Mouse (Mus musculus): ENCODE results near the gene Rbfox1. TPM values are rescaled to one million over a fixed set of nuclear protein-coding genes. Genes with fewer than 3 reads are reported as not detected.

The Rbfox1 gene
- polyA plus RNA-seq, 1 experiment: 0.21 TPM

DNA sequence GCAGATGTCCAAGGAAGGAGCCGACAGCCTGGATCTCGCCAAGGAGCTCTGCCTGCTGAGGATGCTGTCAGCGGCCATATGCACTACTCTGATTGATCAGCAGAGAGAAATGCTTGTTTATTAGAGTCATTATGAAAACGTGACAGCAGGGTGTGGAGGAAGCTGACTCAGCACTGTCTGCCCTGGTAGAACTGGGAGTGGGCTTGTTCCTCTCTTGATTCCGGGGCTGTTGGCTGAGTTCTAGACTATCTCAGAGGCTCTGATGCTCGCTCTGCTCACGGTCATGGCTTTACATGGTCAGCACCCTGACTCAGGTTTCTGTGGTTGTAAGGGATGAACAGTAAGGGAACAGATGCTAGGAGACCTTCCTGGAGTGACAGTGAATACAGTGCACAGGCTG lies 10.4 kb downstream of the Rbfox1 start:
- H3K36me3 ChIP-seq (replicated peaks; ENCODE audit: low read length): no peaks in the 10 kb centered on the region
- no peaks in the 10 kb centered on the region for H3K9me3 ChIP-seq
- TF ChIP-seq GATA1 (IDR thresholded peaks at IDR 0.05; ENCODE audit: borderline replicate concordance, low read length): no peak
- no peak for TF ChIP-seq FLI1 (IDR thresholded peaks at IDR 0.05; ENCODE audit: low read length)
- no peak overlapping the region for H3K4me3 ChIP-seq (replicated peaks)
- no peaks in the 10 kb centered on the region for H3K27me3 ChIP-seq (replicated peaks)
- no peaks in the 10 kb centered on the region for H3K4me1 ChIP-seq

DNA sequence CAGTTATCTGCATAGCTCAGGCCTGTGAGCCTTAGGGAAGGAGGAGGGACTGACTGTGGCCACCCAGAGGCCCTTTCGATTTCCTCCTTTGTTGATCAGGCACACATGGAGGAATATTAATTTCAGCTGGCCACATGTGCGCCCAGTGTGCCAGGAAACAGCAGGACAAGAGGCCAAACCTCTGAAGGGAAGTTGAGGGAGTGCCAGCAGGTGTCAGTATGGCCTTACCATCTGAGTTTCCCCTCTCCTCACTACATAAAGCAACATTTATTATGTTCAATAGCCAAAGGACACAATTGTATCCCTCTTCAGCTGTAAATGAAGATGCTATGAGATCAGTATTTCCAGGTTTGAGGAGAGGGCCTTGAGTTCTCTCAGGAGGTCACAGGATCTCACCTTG lies 13.2 kb downstream of the Rbfox1 start:
- TF ChIP-seq GATA1 (IDR thresholded peaks at IDR 0.05; ENCODE audit: borderline replicate concordance, low read length) (no peak), FLI1 (IDR thresholded peaks at IDR 0.05; ENCODE audit: low read length) (no peak)
- Histone ChIP-seq H3K36me3 (replicated peaks; ENCODE audit: low read length) (no peaks in the 10 kb centered on the region), H3K4me3 (replicated peaks) (no peak overlapping the region), H3K9me3 (no peaks in the 10 kb centered on the region), H3K27me3 (replicated peaks) (no peaks in the 10 kb centered on the region), H3K4me1 (no peaks in the 10 kb centered on the region)

GRCm38 (mm10) chr16:5910742-5911141 lies 25.6 kb downstream of the Rbfox1 start:
- H3K4me3 ChIP-seq (replicated peaks): no peak overlapping the region
- H3K27me3 ChIP-seq (replicated peaks): peaks cover 2% of the 10 kb centered on the region
- H3K36me3 ChIP-seq (replicated peaks; ENCODE audit: low read length): no peaks in the 10 kb centered on the region
- no peak for TF ChIP-seq GATA1 (IDR thresholded peaks at IDR 0.05; ENCODE audit: borderline replicate concordance, low read length)
- H3K4me1 ChIP-seq: 0 out of 2 replicates have a peak, but pooled peaks cover 3% of the 10 kb centered on the region
- no peaks in the 10 kb centered on the region for H3K9me3 ChIP-seq

DNA sequence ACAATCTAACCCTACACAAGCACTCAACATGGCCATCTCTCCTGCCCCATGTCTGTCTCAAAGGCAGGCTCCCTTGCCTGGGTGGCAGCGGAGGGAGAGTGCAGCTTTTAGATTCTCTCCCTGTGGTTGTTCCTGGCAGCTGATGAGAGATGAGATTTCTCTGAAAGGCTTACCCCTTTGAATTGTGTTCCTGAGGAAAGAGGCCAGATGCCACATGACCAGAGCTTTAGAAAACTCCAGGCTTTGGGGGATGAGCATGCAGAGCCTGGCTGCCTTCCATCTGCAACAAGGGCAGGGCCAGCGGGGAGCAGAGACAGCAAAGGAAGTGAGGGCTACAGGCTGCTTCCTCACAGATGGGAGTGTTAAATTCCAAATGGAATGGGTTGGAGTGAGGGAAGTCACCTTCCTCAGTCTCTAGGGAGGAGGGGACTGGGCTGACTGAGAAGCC lies 26.7 kb downstream of the Rbfox1 start:
- Histone ChIP-seq H3K4me3 (replicated peaks) (no peak overlapping the region), H3K9me3 (no peaks in the 10 kb centered on the region), H3K36me3 (replicated peaks; ENCODE audit: low read length) (no peaks in the 10 kb centered on the region), H3K4me1 (0 out of 2 replicates have a peak, but pooled peaks cover 3% of the 10 kb centered on the region), H3K27me3 (replicated peaks) (peaks cover 2% of the 10 kb centered on the region)
- no peak for TF ChIP-seq GATA1 (IDR thresholded peaks at IDR 0.05; ENCODE audit: borderline replicate concordance, low read length)
- TF ChIP-seq FLI1 (IDR thresholded peaks at IDR 0.05; ENCODE audit: low read length): no peak

DNA sequence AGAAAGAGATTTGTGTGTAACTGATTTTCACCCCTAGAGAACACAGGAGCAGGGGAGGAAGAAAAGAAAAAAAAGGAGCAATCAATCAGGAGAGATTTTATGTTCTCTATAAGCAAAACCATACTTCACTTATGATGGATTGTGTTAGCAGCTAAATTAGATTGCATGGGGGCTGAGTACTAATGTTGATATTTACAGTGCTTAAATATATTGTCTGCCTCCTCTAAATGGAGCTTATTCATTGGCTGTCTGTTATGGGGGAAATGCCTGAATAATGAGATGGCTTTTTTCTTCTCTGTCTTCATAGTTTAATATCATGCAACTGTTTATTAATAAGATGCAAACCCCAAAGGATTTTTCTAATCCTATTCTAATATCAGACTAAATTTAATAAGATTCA lies 32.8 kb downstream of the Rbfox1 start:
- no peaks in the 10 kb centered on the region for H3K4me1 ChIP-seq

GRCm38 (mm10) chr16:5926986-5927385 lies 41.8 kb downstream of the Rbfox1 start:
- no peak for TF ChIP-seq FLI1 (IDR thresholded peaks at IDR 0.05; ENCODE audit: low read length)
- TF ChIP-seq GATA1 (IDR thresholded peaks at IDR 0.05; ENCODE audit: borderline replicate concordance, low read length): no peak
- no peaks in the 10 kb centered on the region for H3K36me3 ChIP-seq (replicated peaks; ENCODE audit: low read length)
- H3K4me3 ChIP-seq (replicated peaks): no peak overlapping the region
- H3K27me3 ChIP-seq (replicated peaks): no peaks in the 10 kb centered on the region
- peaks cover 10% of the 10 kb centered on the region for H3K4me1 ChIP-seq
- H3K9me3 ChIP-seq: peaks cover 6% of the 10 kb centered on the region; the same call in 1 of the 2 replicates

More for the DNA sequence above, 32.8 kb downstream of the Rbfox1 start:
- Histone ChIP-seq H3K9me3 (no peaks in the 10 kb centered on the region), H3K4me3 (replicated peaks) (no peak overlapping the region), H3K27me3 (replicated peaks) (peaks cover 2% of the 10 kb centered on the region), H3K36me3 (replicated peaks; ENCODE audit: low read length) (no peaks in the 10 kb centered on the region)
- TF ChIP-seq GATA1 (IDR thresholded peaks at IDR 0.05; ENCODE audit: borderline replicate concordance, low read length) (no peak), FLI1 (IDR thresholded peaks at IDR 0.05; ENCODE audit: low read length) (no peak)

GRCm38 (mm10) chr16:5931680-5932079 lies 46.5 kb downstream of the Rbfox1 start:
- no peak for TF ChIP-seq FLI1 (IDR thresholded peaks at IDR 0.05; ENCODE audit: low read length)
- TF ChIP-seq GATA1 (IDR thresholded peaks at IDR 0.05; ENCODE audit: borderline replicate concordance, low read length): no peak
- Histone ChIP-seq H3K4me3 (replicated peaks) (no peak overlapping the region), H3K9me3 (peaks cover 6% of the 10 kb centered on the region; the same call in 1 of the 2 replicates), H3K4me1 (peaks cover 10% of the 10 kb centered on the region), H3K36me3 (replicated peaks; ENCODE audit: low read length) (no peaks in the 10 kb centered on the region), H3K27me3 (replicated peaks) (no peaks in the 10 kb centered on the region)

- TF ChIP-seq GATA1 (IDR thresholded peaks at IDR 0.05; ENCODE audit: borderline replicate concordance, low read length): no peak
- TF ChIP-seq FLI1 (IDR thresholded peaks at IDR 0.05; ENCODE audit: low read length): no peak
- Histone ChIP-seq H3K36me3 (replicated peaks; ENCODE audit: low read length) (no peaks in the 10 kb centered on the region), H3K27me3 (replicated peaks) (no peaks in the 10 kb centered on the region), H3K4me1 (no peaks in the 10 kb centered on the region), H3K9me3 (no peaks in the 10 kb centered on the region), H3K4me3 (replicated peaks) (no peak overlapping the region)
These were observed 54.9 kb downstream of the Rbfox1 start for GRCm38 (mm10) chr16:5940016-5940415.

- Histone ChIP-seq H3K36me3 (replicated peaks; ENCODE audit: low read length) (no peaks in the 10 kb centered on the region), H3K4me3 (replicated peaks) (no peak overlapping the region), H3K9me3 (no peaks in the 10 kb centered on the region), H3K27me3 (replicated peaks) (no peaks in the 10 kb centered on the region), H3K4me1 (no peaks in the 10 kb centered on the region)
- TF ChIP-seq GATA1 (IDR thresholded peaks at IDR 0.05; ENCODE audit: borderline replicate concordance, low read length) (no peak), FLI1 (IDR thresholded peaks at IDR 0.05; ENCODE audit: low read length) (no peak)
These were observed 60.5 kb downstream of the Rbfox1 start for GRCm38 (mm10) chr16:5945682-5946081.

DNA sequence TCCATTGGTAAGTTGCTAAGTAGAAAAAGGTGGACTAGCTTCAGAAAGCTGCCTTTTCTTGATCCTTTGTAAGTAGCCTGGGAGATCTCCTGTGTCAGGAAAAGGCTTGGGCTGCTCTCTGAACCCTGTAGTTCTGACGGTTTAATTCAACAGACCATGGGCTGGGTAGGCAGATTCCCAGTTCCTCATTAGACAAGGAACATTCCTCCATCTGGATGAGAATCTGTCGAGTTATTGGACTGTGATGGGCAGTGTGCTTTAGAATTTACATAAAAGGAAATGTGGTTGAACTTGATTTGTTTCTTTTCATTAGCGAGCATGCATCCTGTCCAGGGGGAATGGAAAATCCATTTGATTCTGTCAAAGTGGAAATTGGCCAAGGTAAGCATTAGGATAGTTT lies 68.0 kb downstream of the Rbfox1 start:
- no peaks in the 10 kb centered on the region for H3K27me3 ChIP-seq (replicated peaks)
- no peak for TF ChIP-seq GATA1 (IDR thresholded peaks at IDR 0.05; ENCODE audit: borderline replicate concordance, low read length)
- TF ChIP-seq FLI1 (IDR thresholded peaks at IDR 0.05; ENCODE audit: low read length): no peak
- H3K4me1 ChIP-seq: no peaks in the 10 kb centered on the region
- no peak overlapping the region for H3K4me3 ChIP-seq (replicated peaks)
- H3K9me3 ChIP-seq: no peaks in the 10 kb centered on the region
- no peaks in the 10 kb centered on the region for H3K36me3 ChIP-seq (replicated peaks; ENCODE audit: low read length)

- H3K9me3 ChIP-seq: no peaks in the 10 kb centered on the region
- no peaks in the 10 kb centered on the region for H3K36me3 ChIP-seq (replicated peaks; ENCODE audit: low read length)
- no peaks in the 10 kb centered on the region for H3K4me1 ChIP-seq
- H3K4me3 ChIP-seq (replicated peaks): no peak overlapping the region
- TF ChIP-seq GATA1 (IDR thresholded peaks at IDR 0.05; ENCODE audit: borderline replicate concordance, low read length) (no peak), FLI1 (IDR thresholded peaks at IDR 0.05; ENCODE audit: low read length) (no peak)
- no peaks in the 10 kb centered on the region for H3K27me3 ChIP-seq (replicated peaks)
These were observed 72.3 kb downstream of the Rbfox1 start for GRCm38 (mm10) chr16:5957418-5957817.

Measured in megakaryocyte, embryonic 14.5 days (primary cell).